Mouse (Mus musculus) MEL (cell line): ENCODE measurements around the gene T2. TPM values are rescaled to one million over a fixed set of nuclear protein-coding genes. Genes with fewer than 3 reads are reported as not detected.
A peak's percentile ranks its signal among the peaks of the same experiment; 100 is the strongest.

Experiments
- DNase-seq: peaks from one replicate; pipeline ENCODE4 v3.0.0; 2011; ENCODE audit warnings: low read depth, low spot score
- H3K27ac ChIP-seq: 2 replicates; pipeline ENCODE4 v1.5.1; 2012; ENCODE audit warnings: low read depth, mild to moderate bottlenecking, control low read depth, low read length, moderate library complexity; ENCODE audit not compliant: control insufficient read depth
- H3K27me3 ChIP-seq, 2 experiments: fragments of 150-350 bp in 1 of 2; sonication (generic) in 1 of 2; 2 replicates each; pipeline ENCODE4 v1.6.1; 2012; ENCODE audit warnings: low read length in 2 of 2, mild to moderate bottlenecking in 2 of 2, improper control_type of control experiment in 1 of 2, moderate library complexity in 1 of 2; ENCODE audit not compliant: insufficient read depth in 2 of 2, control insufficient read depth in 1 of 2
- H3K36me3 ChIP-seq, 2 experiments: 2 replicates each; pipeline ENCODE4 v1.6.1; 2012 to 2014; ENCODE audit warnings: low read length in 2 of 2, improper control_type of control experiment in 1 of 2, inconsistent platforms in 1 of 2, mild to moderate bottlenecking in 1 of 2; ENCODE audit not compliant: insufficient read depth in 2 of 2, control insufficient read depth in 1 of 2
- H3K4me1 ChIP-seq, 2 experiments: fragments of 150-350 bp in 1 of 2; sonication (generic) in 1 of 2; 2 replicates each; pipeline ENCODE4 v1.6.1; 2012; ENCODE audit warnings: low read length in 2 of 2, improper control_type of control experiment in 1 of 2, mild to moderate bottlenecking in 1 of 2; ENCODE audit not compliant: insufficient read depth in 2 of 2, control insufficient read depth in 1 of 2
- H3K4me3 ChIP-seq, 2 experiments: fragments of 150-350 bp in 1 of 2; sonication (generic) in 1 of 2; 2 replicates each; pipeline ENCODE4 v1.5.1; 2012; ENCODE audit warnings: low read depth in 2 of 2, low read length in 2 of 2, mild to moderate bottlenecking in 2 of 2, moderate library complexity in 2 of 2, control low read depth in 1 of 2, improper control_type of control experiment in 1 of 2; ENCODE audit not compliant: control insufficient read depth in 1 of 2, insufficient read depth in 1 of 2
- H3K79me2 ChIP-seq: 2 replicates; pipeline ENCODE4 v1.6.1; 2012; ENCODE audit warnings: mild to moderate bottlenecking, low read length, moderate library complexity; ENCODE audit not compliant: control insufficient read depth, poor library complexity, insufficient read depth
- H3K9ac ChIP-seq: 2 replicates; pipeline ENCODE4 v1.6.1; 2012; ENCODE audit warnings: low read depth, mild to moderate bottlenecking, control low read depth, low read length, moderate library complexity; ENCODE audit not compliant: control insufficient read depth, poor library complexity, severe bottlenecking
- H3K9me3 ChIP-seq: fragments of 150-350 bp; sonication (generic); replicated peaks from 2 replicates; pipeline ENCODE4 v1.6.1; 2012; ENCODE audit warnings: mild to moderate bottlenecking, low read length, improper control_type of control experiment, moderate library complexity; ENCODE audit not compliant: insufficient read depth
- CTCF ChIP-seq, 3 experiments: IDR thresholded peaks in 2 of 3; conservative IDR thresholded peaks in 1 of 3; 2 replicates each; pipeline ENCODE4 v1.5.1; 2011 to 2012; ENCODE audit warnings: low read length in 3 of 3, low read depth in 2 of 3, mild to moderate bottlenecking in 2 of 3, improper control_type of control experiment in 1 of 3, inconsistent platforms in 1 of 3, mixed read lengths in 1 of 3, moderate library complexity in 1 of 3; ENCODE audit not compliant: control insufficient read depth in 1 of 3, insufficient read depth in 1 of 3, poor library complexity in 1 of 3, severe bottlenecking in 1 of 3
- ELF1 ChIP-seq: IDR thresholded peaks from 2 replicates; pipeline ENCODE4 v1.6.1; 2014; ENCODE audit warnings: low read depth, mild to moderate bottlenecking, inconsistent platforms, low read length, improper control_type of control experiment, moderate library complexity
- EP300 ChIP-seq, 2 experiments: IDR thresholded peaks; 2 replicates each; pipeline ENCODE4 v1.6.1; 2011; ENCODE audit warnings: improper control_type of control experiment in 2 of 2, low read length in 2 of 2, low read depth in 1 of 2, mild to moderate bottlenecking in 1 of 2
- GATA1 ChIP-seq: IDR thresholded peaks from 2 replicates; pipeline ENCODE4 v1.6.1; 2011; ENCODE audit warnings: low read depth, low read length, improper control_type of control experiment
- MAFK ChIP-seq: IDR thresholded peaks from 2 replicates; pipeline ENCODE4 v1.6.1; 2011; ENCODE audit warnings: low read depth, mild to moderate bottlenecking, low read length, improper control_type of control experiment, borderline replicate concordance
- MAZ ChIP-seq: IDR thresholded peaks from 2 replicates; pipeline ENCODE4 v1.6.1; 2012; ENCODE audit warnings: low read depth, mild to moderate bottlenecking, inconsistent platforms, low read length, improper control_type of control experiment
- POLR2A ChIP-seq, 2 experiments: IDR thresholded peaks; 2 replicates each; pipeline ENCODE4 v1.6.1; 2011 to 2012; ENCODE audit warnings: low read length in 2 of 2, mild to moderate bottlenecking in 2 of 2, control low read depth in 1 of 2, improper control_type of control experiment in 1 of 2, low read depth in 1 of 2, moderate library complexity in 1 of 2; ENCODE audit not compliant: control insufficient read depth in 1 of 2, insufficient read depth in 1 of 2, poor library complexity in 1 of 2
- RAD21 ChIP-seq: IDR thresholded peaks from 2 replicates; pipeline ENCODE4 v1.6.1; 2011; ENCODE audit warnings: mild to moderate bottlenecking, low read depth, low read length, improper control_type of control experiment
- RCOR1 ChIP-seq: IDR thresholded peaks from 2 replicates; pipeline ENCODE4 v1.6.1; 2012; ENCODE audit warnings: low read depth, mild to moderate bottlenecking, inconsistent platforms, low read length, improper control_type of control experiment
- SMC3 ChIP-seq: IDR thresholded peaks from 2 replicates; pipeline ENCODE4 v1.6.1; 2011; ENCODE audit warnings: low read depth, low read length, improper control_type of control experiment
- ZC3H11A ChIP-seq: IDR thresholded peaks from 2 replicates; pipeline ENCODE4 v1.6.1; 2012; ENCODE audit warnings: low read depth, mild to moderate bottlenecking, inconsistent platforms, low read length, improper control_type of control experiment
- polyA plus RNA-seq, 2 experiments: library from polyadenylated mRNA; stranded (reverse) in 1 of 2; unstranded in 1 of 2; fragments of >175 nt in 1 of 2; fragments of >200 nt in 1 of 2; gene quantifications; 2 replicates each; pipeline versions ENCODE4 v1.2.1 to v1.2.4; 2012; ENCODE audit warnings: low replicate concordance in 2 of 2, low read depth in 1 of 2; ENCODE audit not compliant: insufficient read length in 2 of 2, insufficient read depth in 1 of 2, missing spikeins in 1 of 2
- total RNA-seq: library from RNA; depleted of rRNA; stranded (reverse); fragments of 300-350 nt; gene quantifications from 2 replicates; pipeline ENCODE4 v1.2.3, GENCODE M21; 2012

Gene T2
- total and polyA plus RNA-seq, 3 experiments: 0.15 TPM; not detected in 2

DNA sequence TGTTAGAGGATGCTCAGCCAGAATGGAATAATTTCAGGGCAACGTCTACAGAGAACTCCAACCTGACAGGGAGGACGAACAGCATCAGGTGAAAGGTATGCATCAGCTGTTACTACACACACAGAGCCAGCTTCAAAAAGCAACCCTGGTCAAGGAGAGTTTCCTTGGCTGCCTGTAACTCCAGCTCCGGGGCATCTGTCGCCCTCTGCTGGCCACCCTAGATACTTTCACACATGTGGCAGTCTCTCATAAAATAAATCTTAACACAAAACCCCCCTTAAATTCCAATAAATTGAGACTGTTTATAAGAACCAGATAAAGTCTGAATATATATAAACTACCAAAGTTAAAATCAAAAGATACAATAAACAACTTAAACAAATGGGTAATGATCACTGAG is 105.8 kb downstream of the T2 start:
- no peaks in the 10 kb centered on the region for H3K9me3 ChIP-seq
- no peak overlapping the region for H3K27ac ChIP-seq
- H3K79me2 ChIP-seq: no peaks in the 10 kb centered on the region
- no peak overlapping the region for H3K4me3 ChIP-seq
- peak; percentile 61 for DNase-seq
- no peaks in the 10 kb centered on the region for H3K36me3 ChIP-seq
- TF ChIP-seq SMC3 (peak; percentile 66), CTCF (IDR thresholded peaks at IDR 0.05 in 2 of 3, conservative IDR thresholded peaks at IDR 0.05 in 1 of 3; ENCODE audit: control insufficient read depth in 1 of 3, insufficient read depth in 1 of 3, low read depth in 2 of 3, low read length in 3 of 3, poor library complexity in 1 of 3, severe bottlenecking in 1 of 3) (peak; percentile 77 to 88 (median 77)), RAD21 (peak; percentile 37), MAFK (no peak)
- H3K9ac ChIP-seq: no peak overlapping the region
- H3K27me3 ChIP-seq: peaks cover 6% of the 10 kb centered on the region in 2 experiments
- no peaks in the 10 kb centered on the region for H3K4me1 ChIP-seq

DNA sequence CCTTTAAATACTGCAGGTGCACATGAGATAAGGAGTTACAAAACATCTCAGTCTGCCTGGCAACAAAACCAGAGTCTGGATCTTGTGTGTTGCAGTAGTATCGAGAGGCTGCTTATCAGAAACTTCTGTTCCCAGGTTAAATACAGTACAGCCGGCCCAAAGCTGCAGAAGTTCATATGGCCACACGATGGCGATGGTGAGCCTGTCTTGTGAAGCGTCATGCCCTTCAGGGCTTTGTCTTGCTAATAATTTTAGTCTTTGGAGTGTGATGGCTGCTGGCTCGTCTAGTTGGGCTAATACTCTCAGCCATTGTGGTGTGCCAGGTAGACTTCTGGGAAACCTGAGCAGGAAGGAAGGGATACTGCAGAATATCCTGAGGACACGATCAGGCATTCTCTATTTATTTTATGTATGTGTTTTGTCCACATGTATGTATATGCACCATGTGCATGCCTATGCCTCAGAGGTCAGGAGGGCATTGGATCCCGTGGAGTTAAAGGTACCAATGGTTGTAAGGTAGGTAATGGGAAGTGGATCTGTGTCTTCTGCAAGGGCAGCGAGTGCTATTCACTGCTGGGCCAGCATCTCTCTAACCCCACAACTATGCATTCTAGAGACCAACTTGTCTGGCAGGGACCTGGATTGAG is 107.8 kb downstream of the T2 start:
- Histone ChIP-seq H3K9ac (no peak overlapping the region), H3K4me3 (no peak overlapping the region), H3K27ac (no peak overlapping the region), H3K27me3 (peaks cover 6 to 14% of the 10 kb centered on the region in 2 experiments), H3K36me3 (no peaks in the 10 kb centered on the region), H3K4me1 (no peaks in the 10 kb centered on the region), H3K79me2 (no peaks in the 10 kb centered on the region)
- DNase-seq: peak; percentile 87
- no peak for TF ChIP-seq MAZ
- TF ChIP-seq SMC3: peak; percentile 80
- TF ChIP-seq CTCF (IDR thresholded peaks at IDR 0.05 in 2 of 3, conservative IDR thresholded peaks at IDR 0.05 in 1 of 3; ENCODE audit: control insufficient read depth in 1 of 3, insufficient read depth in 1 of 3, low read depth in 2 of 3, low read length in 3 of 3, poor library complexity in 1 of 3, severe bottlenecking in 1 of 3): peak; percentile 86 to 93 (median 90)
- 0 out of 2 replicates have a peak, but pooled peaks have one; percentile 5 for TF ChIP-seq GATA1
- peak; percentile 67 for TF ChIP-seq RAD21
- TF ChIP-seq POLR2A (IDR thresholded peaks at IDR 0.05; ENCODE audit: control insufficient read depth in 1 of 2, insufficient read depth in 1 of 2, low read depth in 1 of 2, low read length in 2 of 2, poor library complexity in 1 of 2): no peak
- peak; percentile 37 for TF ChIP-seq ZC3H11A
- TF ChIP-seq, all 39 proteins: peak for 5
- no peaks in the 10 kb centered on the region for H3K9me3 ChIP-seq

DNA sequence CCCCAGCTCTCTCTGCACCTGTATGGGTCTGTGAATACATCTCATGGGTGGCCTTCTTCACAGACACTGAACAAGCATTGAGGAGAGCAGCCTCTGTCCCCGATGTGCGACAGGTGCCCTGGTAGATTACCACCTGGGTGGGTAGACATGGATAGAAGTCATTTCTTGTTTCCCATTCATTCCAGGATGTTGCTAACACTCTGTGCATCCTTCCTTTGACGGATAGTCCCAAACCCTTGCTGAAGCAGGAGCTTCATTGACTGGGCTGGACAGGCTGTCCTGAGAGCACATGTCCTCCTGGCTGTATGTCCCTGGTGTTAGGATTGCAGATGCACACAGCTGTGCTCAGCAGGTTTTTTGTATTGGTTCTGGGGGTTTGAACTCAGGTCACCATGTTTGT is 112.0 kb downstream of the T2 start:
- Histone ChIP-seq H3K36me3 (no peaks in the 10 kb centered on the region), H3K27me3 (peaks cover 5 to 22% of the 10 kb centered on the region in 2 experiments), H3K9ac (no peak overlapping the region), H3K4me3 (no peak overlapping the region), H3K79me2 (no peaks in the 10 kb centered on the region), H3K27ac (no peak overlapping the region), H3K4me1 (no peaks in the 10 kb centered on the region), H3K9me3 (no peaks in the 10 kb centered on the region)
- DNase-seq: no peak
- no peak for TF ChIP-seq EP300 (IDR thresholded peaks at IDR 0.05; ENCODE audit: low read depth in 1 of 2, low read length in 2 of 2)
- TF ChIP-seq MAFK: no peak
- no peak for TF ChIP-seq ELF1
- no peak for TF ChIP-seq RAD21
- TF ChIP-seq RCOR1: no peak
